Mouse (Mus musculus) forelimb bud, embryonic 11.5 days (tissue): Measurements from ENCODE around the gene Krt20.

Source experiments
- DNase-seq: peaks from one replicate; pipeline ENCODE4 v3.0.0-alpha.2; 2012; ENCODE audit warnings: low read depth, low spot score

Krt20 gene

DNA sequence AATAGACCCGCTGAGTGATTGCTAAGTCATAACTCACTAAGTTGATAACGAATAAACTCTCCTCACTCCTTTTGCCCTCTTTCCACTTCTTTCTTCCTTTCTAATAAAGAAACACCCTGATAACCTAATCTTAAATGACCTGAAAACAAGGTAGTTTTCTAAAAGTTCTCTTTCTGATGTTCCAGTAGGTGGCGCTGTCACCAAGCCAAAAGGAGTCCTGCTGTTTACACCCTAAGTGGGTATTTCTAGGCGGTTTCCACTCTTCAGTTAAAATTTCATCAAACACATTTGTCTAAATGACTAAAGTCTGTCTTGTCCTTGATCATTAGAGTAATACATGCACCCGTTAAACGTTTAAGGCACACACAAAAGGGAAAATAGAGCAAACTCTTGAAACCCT, 24.7 kb downstream of the Krt20 start:
- peak; percentile 49 for DNase-seq

DNA sequence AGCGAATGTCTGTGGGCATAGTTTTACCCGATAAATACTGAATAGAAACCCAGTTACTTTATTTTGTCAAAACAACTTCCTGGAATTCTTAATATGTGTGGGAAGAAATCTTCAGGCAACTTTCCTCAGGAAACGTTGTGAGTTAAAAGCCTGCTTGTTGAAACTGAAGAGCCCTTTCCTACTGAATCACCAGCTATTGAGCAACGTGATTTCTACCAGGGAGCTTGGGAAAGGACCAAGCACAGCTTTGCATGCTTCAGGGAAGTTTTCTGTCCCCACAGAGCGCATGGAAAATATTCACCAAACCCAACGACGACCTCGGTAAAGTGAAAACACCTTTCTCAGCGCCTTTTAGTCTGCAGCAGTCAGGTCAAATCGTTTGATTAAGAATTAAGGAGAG, 31.8 kb downstream of the Krt20 start:
- no peak for DNase-seq

DNA sequence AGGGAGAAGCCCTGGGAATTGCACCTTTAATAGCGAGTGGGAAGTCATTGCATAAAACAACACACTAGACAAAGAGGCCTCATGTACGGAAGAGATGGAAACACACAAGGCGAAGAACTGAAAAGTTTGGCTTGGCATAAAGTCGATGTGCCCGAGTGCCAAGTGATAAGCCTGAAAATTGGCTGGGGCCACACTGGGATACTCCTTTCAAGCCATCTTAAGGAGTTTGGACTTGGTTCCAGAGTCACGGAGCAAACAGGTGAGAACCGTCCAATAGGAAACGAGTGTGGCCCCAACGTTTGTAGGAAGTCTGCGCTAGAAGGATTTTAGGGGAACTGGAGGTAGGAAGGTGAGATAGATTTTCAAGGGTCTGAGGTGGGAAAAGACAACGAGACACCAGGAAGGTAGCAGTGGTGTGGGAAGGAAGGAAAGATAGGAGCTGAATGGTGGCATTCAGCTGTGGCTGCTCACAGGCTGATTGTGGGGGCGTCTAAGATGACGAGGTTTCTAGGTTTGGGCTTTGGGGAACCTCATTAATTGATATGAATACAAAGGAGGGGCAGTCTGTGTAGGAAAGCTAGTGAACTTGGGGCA, 37.9 kb downstream of the Krt20 start:
- DNase-seq, result no peak

- no peak for DNase-seq
These were observed 39.1 kb downstream of the Krt20 start for GRCm38 (mm10) chr11:99398832-99399231.

DNA sequence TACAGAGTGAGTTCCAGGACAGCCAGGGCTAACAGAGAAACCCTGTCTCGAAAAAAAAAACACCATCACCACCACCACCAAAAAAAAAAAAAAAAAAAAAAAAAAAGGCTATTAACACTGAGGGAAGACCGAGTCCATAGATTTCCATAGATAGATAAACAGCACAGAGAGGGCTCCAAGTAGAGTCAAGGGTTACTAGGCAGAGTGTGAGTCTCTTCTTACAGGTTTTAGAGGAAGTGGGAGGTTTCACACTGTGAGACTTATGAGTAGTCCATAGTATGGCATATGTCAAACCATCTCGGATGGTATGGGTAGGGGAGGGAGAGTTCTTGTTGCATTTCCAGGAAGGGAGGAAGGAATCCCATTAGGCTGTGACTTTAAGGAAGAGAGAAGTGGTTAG, 39.9 kb downstream of the Krt20 start:
- DNase-seq, result no peak

GRCm38 (mm10) chr11:99396661-99397060, 41.3 kb downstream of the Krt20 start:
- no peak for DNase-seq

DNA sequence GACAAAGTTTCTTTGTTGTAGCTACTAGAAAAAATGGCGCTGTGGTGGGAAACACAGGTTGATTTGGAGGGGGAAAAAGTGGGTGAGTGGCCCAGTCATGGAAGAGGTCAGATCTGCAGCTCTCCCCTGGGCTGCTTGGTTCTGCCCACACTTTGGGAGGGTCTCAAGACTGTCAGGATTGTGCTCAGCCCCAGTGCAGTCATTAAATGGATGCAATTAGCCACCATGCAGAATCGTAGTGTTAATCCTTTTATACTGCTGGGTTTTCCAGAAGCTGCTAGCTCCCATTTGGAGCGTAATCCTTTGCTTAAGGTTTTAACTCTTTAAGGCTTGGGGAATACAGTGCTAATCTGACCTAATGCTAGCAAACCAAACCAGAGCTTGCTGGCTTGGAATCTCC, 41.9 kb downstream of the Krt20 start:
- no peak for DNase-seq

DNA sequence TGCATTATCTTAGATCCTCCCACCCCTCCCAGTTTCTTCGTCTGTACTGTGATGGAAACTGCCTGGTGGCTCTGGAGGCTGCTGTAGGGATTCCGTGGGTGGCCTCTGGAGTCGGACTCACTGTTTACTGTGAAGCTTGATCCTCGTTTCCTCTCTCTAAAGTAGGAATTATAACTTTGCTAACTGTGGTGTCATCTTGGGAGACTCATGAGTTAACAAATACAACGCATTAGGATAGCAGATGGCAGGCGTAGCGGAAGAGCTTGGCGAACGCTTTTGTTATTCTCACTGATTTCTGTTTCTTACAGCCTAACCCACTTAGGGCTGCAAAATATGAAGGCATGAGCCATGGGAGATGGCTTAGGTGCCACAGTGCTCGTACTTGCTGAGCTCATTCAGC, 45.5 kb downstream of the Krt20 start:
- no peak for DNase-seq

DNA sequence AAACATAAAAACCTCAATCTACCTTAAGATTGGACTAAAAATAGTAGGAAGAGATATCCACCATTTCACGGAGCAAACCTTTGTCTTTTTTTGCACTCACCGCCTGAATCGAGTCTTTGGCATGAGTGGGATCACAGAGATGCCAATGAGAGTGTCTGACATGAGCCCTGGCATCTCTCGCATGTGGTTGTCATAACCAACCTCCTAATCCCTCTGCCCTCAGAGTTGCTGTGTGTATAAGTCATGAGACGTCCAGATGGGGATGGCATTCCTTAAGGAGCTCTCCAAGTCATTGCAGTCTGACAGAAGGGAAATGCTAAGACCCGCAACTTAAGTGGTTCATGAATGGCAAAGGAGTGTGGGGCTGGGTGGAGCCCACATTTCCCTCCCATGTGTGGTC, 46.6 kb downstream of the Krt20 start:
- no peak for DNase-seq

DNA sequence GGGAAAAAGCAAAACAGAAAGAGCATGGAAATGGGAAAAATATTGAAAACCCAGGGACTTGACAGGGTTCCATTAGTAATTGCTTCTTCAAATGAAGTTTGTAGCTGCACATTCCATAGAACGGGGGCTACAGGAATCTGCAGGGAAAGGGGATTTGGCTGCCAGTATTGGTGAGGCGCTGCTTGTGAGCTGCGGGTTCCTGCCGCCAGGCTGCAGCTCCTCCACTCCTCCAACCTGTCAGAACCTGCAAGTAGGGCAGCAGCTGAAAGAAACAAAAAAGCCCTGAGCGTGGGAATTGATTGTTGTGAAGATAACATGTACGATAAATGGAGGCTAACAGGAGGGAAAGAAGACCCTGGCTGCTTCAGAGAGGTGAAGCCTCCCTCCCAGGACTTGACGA, 47.1 kb downstream of the Krt20 start:
- no peak for DNase-seq

GRCm38 (mm10) chr11:99389264-99389663, 48.7 kb downstream of the Krt20 start, which contains the start of gene Krt10:
Gene Krt10 (minus strand): TSS chr11:99389364.
- no peak for DNase-seq

DNA sequence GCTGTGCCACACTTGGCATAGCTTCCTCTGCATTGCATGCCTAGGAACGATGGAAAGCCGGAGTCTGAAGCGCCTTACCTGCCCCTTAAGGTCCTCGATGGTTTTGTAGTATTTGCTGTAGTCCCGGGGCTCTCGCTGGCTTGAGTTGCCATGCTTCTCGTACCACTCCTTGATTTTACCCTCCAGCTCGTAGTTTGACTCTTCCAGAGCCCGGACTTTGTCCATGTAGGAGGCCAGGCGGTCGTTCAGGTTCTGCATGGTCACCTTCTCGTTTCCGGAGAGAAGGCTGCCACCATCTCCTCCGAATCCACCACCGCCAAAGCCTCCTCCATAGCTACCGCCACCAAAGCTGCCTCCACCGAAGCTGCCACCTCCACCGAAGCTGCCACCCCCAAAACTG, 49.3 kb downstream of the Krt20 start:
- DNase-seq, result no peak

DNA sequence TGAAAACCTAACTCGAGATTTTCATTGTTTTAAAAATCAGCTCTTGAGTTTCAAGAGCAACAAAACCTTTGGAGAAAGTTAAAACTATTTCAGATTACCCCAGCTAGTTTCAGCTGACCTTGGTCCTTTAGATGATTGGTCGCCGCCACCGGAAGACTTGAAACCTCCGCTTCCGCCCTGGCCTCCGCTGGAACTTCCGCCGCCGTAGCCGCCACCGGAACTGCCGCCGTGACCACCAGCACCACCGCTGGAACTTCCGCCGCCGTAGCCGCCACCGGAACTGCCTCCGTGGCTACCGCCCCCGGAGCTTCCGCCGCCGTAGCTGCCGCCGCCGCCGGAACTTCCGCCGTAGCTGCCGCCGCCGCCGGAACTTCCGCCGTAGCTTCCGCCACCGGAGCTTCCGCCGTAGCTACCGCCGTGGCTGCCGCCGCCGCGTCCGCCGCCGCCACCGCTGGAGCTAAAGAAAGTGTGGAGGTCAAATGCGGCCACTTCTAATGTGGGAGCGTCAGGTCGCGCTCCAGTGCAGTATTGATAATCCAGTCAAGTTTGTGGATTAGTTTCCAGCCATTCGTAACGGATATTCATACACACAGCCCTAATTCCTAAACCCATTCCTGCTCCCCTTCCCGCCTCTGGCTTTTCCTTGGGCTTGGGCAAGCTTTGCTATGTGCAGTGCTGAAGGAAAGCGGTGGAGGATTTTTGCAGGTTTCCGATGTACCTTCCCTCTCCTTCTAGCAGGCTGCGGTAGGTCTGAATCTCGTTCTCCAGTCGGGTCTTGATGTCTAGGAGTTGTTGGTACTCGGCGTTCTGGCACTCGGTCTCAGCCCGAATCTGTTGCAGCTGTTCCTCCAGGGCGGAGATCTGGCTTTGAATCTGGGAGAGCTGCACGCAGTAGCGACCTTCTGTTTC, 51.9 kb downstream of the Krt20 start:
- DNase-seq, result peak; percentile 78

- DNase-seq, result peak; percentile 66
These were observed 58.4 kb downstream of the Krt20 start for GRCm38 (mm10) chr11:99379568-99379967.
